Mouse (Mus musculus) erythroblast, embryonic 14.5 days (primary cell): ENCODE measurements around the gene Glp2r.

Experiments used
- GATA1 ChIP-seq: IDR thresholded peaks from 2 replicates; pipeline ENCODE4 v1.6.1; 2012; ENCODE audit warnings: low read length, inconsistent platforms, mixed read lengths
- TAL1 ChIP-seq: IDR thresholded peaks from 3 replicates; pipeline ENCODE4 v1.6.1; 2012; ENCODE audit warnings: low read length, inconsistent platforms, mixed read lengths

DNA sequence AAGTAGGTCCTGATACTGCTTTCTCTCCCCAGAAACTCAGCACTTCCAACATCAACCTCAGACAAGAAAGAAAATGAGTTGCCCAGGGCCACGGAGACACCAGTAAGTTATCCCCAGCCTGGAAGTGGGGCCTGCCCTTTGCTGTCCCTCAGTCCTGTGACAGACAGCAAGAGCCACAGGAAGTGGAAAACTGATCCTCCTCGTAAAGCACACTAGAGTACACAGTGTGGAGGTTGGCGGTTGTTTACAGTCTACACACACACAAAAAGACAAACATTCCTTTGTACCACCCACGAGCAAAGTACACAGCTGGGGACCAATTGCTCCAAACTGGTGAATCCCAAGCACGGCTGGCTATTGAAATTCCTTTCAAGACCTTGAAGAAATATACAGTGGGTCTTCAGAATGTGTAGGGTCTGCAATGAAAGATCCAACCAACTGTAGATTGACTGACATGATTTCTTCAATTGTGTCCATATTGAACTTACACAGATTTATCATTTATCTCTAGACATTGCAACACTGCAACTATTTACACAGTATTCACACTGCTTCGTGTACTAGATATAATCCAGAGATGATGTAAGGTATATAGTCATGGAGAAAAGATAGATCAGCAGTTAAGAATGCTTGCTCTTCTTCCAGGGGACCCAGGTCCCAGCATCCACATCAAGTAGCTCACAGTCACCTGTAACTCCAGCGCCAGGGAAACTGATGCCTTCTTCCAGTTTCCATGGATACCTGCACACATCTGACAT is 48.4 kb downstream of the Glp2r start:
- TF ChIP-seq GATA1 = no peak
- TF ChIP-seq TAL1 = no peak
